Mouse (Mus musculus) MEL-GATA-1-ER (cell line): ENCODE measurements around the gene Engase.

Experiments
- DNase-seq: peaks from one replicate; pipeline ENCODE4 v3.0.0-alpha.2; 2012; ENCODE audit warnings: low read depth; ENCODE audit errors: extremely low read depth

Gene Engase

GRCm38 (mm10) chr11:118453886-118454671, 22.6 kb upstream of the Engase start:
- DNase-seq: no peak

GRCm38 (mm10) chr11:118455788-118456187, 20.8 kb upstream of the Engase start:
- no peak for DNase-seq

- no peak for DNase-seq
Measured at GRCm38 (mm10) chr11:118456937-118457336, 19.7 kb upstream of the Engase start.

- no peak for DNase-seq
Measured at GRCm38 (mm10) chr11:118459051-118459450, 17.6 kb upstream of the Engase start.

- DNase-seq: no peak
Measured at GRCm38 (mm10) chr11:118459536-118459935, 17.1 kb upstream of the Engase start.

GRCm38 (mm10) chr11:118460280-118460679, 16.3 kb upstream of the Engase start:
- DNase-seq: no peak

GRCm38 (mm10) chr11:118467441-118468035, 9.1 kb upstream of the Engase start:
- no peak for DNase-seq

GRCm38 (mm10) chr11:118469509-118470160, 7.0 kb upstream of the Engase start:
- no peak for DNase-seq

GRCm38 (mm10) chr11:118470234-118470966, 6.2 kb upstream of the Engase start:
- no peak for DNase-seq

- DNase-seq: no peak
Measured at GRCm38 (mm10) chr11:118471676-118472075, 5.0 kb upstream of the Engase start.

- DNase-seq: no peak
Measured at GRCm38 (mm10) chr11:118473161-118473560, 3.5 kb upstream of the Engase start.

- no peak for DNase-seq
Measured at GRCm38 (mm10) chr11:118473842-118474500, 2.7 kb upstream of the Engase start.

GRCm38 (mm10) chr11:118475496-118476083, 1.0 kb upstream of the Engase start:
- no peak for DNase-seq

- DNase-seq: no peak
Measured at GRCm38 (mm10) chr11:118479776-118480175, 3.1 kb downstream of the Engase start.

- no peak for DNase-seq
Measured at GRCm38 (mm10) chr11:118481231-118481630, 4.6 kb downstream of the Engase start.

- no peak for DNase-seq
Measured at GRCm38 (mm10) chr11:118481751-118482150, 5.1 kb downstream of the Engase start.

- no peak for DNase-seq
Measured at GRCm38 (mm10) chr11:118484169-118484568, 7.5 kb downstream of the Engase start.

GRCm38 (mm10) chr11:118485338-118485737, 8.7 kb downstream of the Engase start:
- no peak for DNase-seq

- no peak for DNase-seq
Measured at GRCm38 (mm10) chr11:118485780-118486179, 9.2 kb downstream of the Engase start.

- no peak for DNase-seq
Measured at GRCm38 (mm10) chr11:118486281-118486680, 9.7 kb downstream of the Engase start.
